Mouse (Mus musculus): ENCODE results near the gene Rest.

Rest gene

DNA sequence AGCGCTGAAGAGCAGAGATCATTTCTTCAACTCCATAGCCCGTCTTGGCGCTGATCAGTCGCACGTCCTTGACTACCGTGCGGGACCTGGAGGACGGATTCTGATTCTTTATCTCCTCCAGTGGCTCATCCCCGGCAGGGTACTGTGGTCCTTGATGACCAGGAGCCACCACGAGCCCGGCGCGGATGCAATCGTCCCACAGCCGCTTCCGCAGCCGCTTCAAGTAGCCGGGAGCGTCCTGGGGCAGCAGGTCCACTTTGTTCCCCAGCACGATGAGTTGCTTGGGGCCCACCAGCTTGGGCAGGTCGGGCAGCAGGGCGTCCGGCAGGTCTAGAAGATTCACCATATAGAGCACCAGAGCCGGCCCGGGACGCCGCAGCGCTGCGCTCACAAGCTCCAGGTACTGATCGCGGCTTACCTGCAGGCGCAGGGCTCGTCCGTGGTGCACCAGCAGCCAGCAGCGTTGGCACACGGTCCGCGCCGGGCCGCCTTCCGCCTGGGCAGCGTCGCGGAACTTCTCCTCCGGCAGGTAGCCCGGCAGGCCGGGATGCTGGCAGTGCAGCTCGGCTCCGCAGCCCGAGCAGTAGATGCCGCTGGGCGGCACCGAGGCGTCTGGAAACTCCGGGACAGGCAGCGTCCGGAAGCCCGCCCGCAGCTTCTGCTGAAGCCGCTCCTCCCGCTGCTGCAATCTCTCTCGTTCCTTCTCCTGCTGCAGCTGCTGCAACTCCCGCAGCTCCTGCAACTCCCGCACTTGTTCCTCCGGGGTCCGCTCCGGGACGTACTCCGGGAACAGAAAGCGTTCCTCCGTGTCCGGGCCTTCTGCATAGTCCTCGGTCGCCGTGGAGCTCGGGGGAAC, 44.0 kb downstream of the Rest start:
- in situ Hi-C loops (cut with MboI, MseI): no loop called here

GRCm38 (mm10) chr5:77309924-77310772, 44.9 kb downstream of the Rest start, which contains the start of the genes Noa1 and Polr2b:
Noa1 (minus strand) TSS chr5:77310084.
Polr2b (plus strand) TSS chr5:77310147.
- in situ Hi-C loops (cut with MboI, MseI): no loop called here

- in situ Hi-C loops (cut with MboI, MseI): no loop called here
These were observed 48.9 kb downstream of the Rest start for GRCm38 (mm10) chr5:77314206-77314605.

DNA sequence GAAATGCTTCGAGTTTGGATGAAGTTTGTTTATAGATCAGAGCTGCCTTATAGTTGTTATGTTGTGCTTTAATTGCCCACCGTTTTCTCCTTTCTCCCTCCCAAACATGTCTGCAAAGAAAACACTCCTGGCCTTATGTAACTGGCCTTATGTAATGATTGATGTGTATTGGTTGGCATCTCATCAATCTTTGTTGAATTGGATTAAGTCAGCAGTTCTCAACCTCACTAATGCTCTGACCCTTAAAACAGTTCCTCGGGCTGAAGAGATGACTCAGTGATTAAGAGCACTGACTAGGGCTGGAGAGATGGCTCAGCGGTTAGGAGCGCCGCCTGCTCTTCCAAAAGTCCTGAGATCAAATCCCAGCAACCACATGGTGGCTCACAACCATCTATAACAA, 49.7 kb downstream of the Rest start:
- in situ Hi-C loops (cut with MboI, MseI): loop anchor here (5.0 kb wide), 1 partner anchor 338 kb away; no protein-coding TSS in a partner anchor

DNA sequence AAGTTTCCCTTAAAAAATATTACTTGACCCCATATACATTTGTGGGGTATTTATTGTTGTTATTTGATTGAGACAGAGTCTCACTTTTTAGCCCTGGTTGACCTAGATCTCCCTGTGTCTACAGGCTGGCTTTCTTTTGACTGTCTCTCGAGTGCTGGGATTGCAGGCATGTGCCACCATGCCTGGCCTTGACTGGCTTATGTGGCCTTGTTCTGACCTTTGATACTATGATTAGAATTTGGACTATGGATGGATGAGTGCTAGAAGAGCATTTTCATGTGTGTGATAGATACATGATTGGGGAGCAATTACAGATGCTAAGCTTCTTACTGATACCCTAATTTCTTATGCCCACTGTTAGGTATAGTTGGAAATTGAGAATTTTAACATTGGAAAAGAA, 59.6 kb downstream of the Rest start:
- in situ Hi-C loops (cut with MboI, MseI): no loop called here

GRCm38 (mm10) chr5:77330154-77330553, 64.9 kb downstream of the Rest start:
- in situ Hi-C loops (cut with MboI, MseI): no loop called here

All from regulatory T cell (primary cell).